Mouse (Mus musculus) left cerebral cortex, postnatal 25 days (tissue): ENCODE measurements around the gene Tnfrsf14. TPM values are rescaled to one million over a fixed set of nuclear protein-coding genes. Genes with fewer than 3 reads are reported as not detected.
A peak's percentile ranks its signal among the peaks of the same experiment; 100 is the strongest.

ENCODE experiments used
- DNase-seq, 2 experiments: peaks; one replicate each; pipeline ENCODE4 v3.0.0; 2022; ENCODE audit warnings: low spot score in 2 of 2, mixed read lengths in 1 of 2
- intact Hi-C: fragments of 180-260 bp; cut with DNase I; formaldehyde crosslinking; loops from one replicate; pipeline ENCODE4 v1.15.1; 2025
- total RNA-seq, 2 experiments: library from RNA; stranded (reverse); gene quantifications; 2 replicates each; pipeline ENCODE4 v1.2.3; 2021

The Tnfrsf14 gene
- total RNA-seq = 1 to 10 TPM; 1.3 to 1.7 TPM

GRCm38 (mm10) chr4:154928395-154929087 is at the start of gene Tnfrsf14:
Gene Tnfrsf14, minus strand, starts transcription at chr4:154928563.
- DNase-seq = no peak
- intact Hi-C loops = no loop called here

GRCm38 (mm10) chr4:154974163-154974611 is 45.8 kb upstream of the Tnfrsf14 start:
- intact Hi-C loops = no loop called here
- no peak for DNase-seq

GRCm38 (mm10) chr4:154972546-154972945 is 44.2 kb upstream of the Tnfrsf14 start:
- intact Hi-C loops = no loop called here
- DNase-seq = no peak

GRCm38 (mm10) chr4:154967173-154967572 is 38.8 kb upstream of the Tnfrsf14 start:
- intact Hi-C loops = loop anchor here (10.0 kb wide), 1 partner anchor 278 kb away; the partner anchor contains the start of gene Faap20

GRCm38 (mm10) chr4:154965856-154966255 is 37.5 kb upstream of the Tnfrsf14 start:
- DNase-seq = no peak
- intact Hi-C loops = loop anchor here (2.0 to 10.0 kb wide), 2 partner anchors 49 to 279 kb away; partner anchors contain the start of gene Faap20

More at GRCm38 (mm10) chr4:154967173-154967572, 38.8 kb upstream of the Tnfrsf14 start:
- DNase-seq = peak in 1 of 2 experiments; percentile 69

- no peak for DNase-seq
- intact Hi-C loops = loop anchor here (1.0 to 10.0 kb wide), 4 partner anchors 20 to 280 kb away; partner anchors contain the start of gene Faap20
These were observed 36.3 kb upstream of the Tnfrsf14 start for GRCm38 (mm10) chr4:154964581-154965235.

- DNase-seq = peak; percentile 94
- intact Hi-C loops = loop anchor here (1.0 to 10.0 kb wide), 4 partner anchors 20 to 281 kb away; partner anchors contain the start of gene Faap20
These were observed 35.7 kb upstream of the Tnfrsf14 start, which contains the start of gene Pank4 for GRCm38 (mm10) chr4:154963901-154964580. Gene Pank4, plus strand, starts transcription at chr4:154964123.

GRCm38 (mm10) chr4:154963190-154963836 is 35.0 kb upstream of the Tnfrsf14 start:
- intact Hi-C loops = loop anchor here (10.0 kb wide), 1 partner anchor 281 kb away; the partner anchor contains the start of gene Faap20
- DNase-seq = peak; percentile 49 to 71

GRCm38 (mm10) chr4:154962683-154963082 is 34.3 kb upstream of the Tnfrsf14 start:
- intact Hi-C loops = loop anchor here (10.0 kb wide), 1 partner anchor 282 kb away; the partner anchor contains the start of gene Faap20
- DNase-seq = no peak

GRCm38 (mm10) chr4:154961911-154962310 is 33.5 kb upstream of the Tnfrsf14 start:
- intact Hi-C loops = loop anchor here (10.0 kb wide), 1 partner anchor 283 kb away; the partner anchor contains the start of gene Faap20
- no peak for DNase-seq

- DNase-seq = peak in 1 of 2 experiments; percentile 45
- intact Hi-C loops = loop anchor here (10.0 kb wide), 1 partner anchor 284 kb away; the partner anchor contains the start of gene Faap20
These were observed 32.9 kb upstream of the Tnfrsf14 start for GRCm38 (mm10) chr4:154961226-154961738.

GRCm38 (mm10) chr4:154960690-154961225 is 32.4 kb upstream of the Tnfrsf14 start, which contains the start of gene Hes5:
Gene Hes5, plus strand, starts transcription at chr4:154960923.
- DNase-seq = peak; percentile 65 to 69
- intact Hi-C loops = loop anchor here (10.0 kb wide), 1 partner anchor 284 kb away; the partner anchor contains the start of gene Faap20

- DNase-seq = no peak
- intact Hi-C loops = loop anchor here (10.0 kb wide), 1 partner anchor 285 kb away; the partner anchor contains the start of gene Faap20
These were observed 31.8 kb upstream of the Tnfrsf14 start for GRCm38 (mm10) chr4:154960021-154960689.

GRCm38 (mm10) chr4:154958621-154959020 is 30.3 kb upstream of the Tnfrsf14 start:
- intact Hi-C loops = no loop called here
- DNase-seq = no peak

GRCm38 (mm10) chr4:154958171-154958570 is 29.8 kb upstream of the Tnfrsf14 start:
- intact Hi-C loops = no loop called here
- DNase-seq = peak; percentile 57 to 69

- intact Hi-C loops = no loop called here
- DNase-seq = peak in 1 of 2 experiments; percentile 92
These were observed 29.1 kb upstream of the Tnfrsf14 start for GRCm38 (mm10) chr4:154957289-154957993.

- intact Hi-C loops = no loop called here
- DNase-seq = no peak
These were observed 28.2 kb upstream of the Tnfrsf14 start for GRCm38 (mm10) chr4:154956604-154957003.
